Comparison of ENCODE assay signal across 8 mouse cellular contexts in the genomic region with DNA sequence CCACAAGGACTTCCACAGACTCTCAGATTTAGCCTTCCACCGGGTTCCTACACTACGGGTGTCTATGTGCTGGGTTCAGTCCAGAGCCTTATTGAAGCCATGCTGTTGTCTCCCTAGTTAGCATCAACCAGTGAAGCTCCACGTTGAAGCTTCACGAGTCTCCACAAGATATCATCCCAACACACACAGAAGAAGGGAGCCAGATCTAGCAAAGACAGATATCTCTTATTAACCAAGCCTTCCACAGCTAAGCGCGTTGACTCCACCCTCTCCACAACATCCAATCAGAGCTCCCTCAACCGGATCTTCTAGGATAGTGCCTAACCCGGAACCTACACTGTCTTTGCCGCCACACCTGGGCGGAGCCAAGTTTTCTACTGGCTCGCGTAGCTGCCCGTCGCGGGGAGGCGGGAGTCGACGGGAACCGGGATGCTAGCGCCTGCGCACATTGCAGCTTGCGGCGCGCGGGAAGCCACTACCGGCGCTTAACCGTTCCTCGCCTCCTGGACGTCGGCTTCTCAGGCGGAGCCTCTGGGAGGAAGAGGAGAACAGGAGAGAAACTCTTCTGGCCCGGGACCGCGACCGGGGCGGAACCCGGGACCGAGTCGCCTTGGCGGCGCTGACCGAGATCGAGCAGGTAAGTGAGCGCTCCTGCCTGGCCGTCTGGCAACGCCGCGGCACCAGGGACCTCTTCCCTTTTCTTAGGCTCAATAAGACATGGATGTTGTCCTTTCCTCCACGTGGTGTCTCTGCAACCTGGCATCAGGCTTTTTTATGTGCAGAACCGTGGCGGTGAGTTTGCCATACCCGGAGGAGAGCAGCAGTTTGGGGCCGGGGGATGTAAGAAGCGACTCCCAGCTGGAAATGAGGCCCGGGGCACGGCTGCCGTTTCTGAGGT. TPM values are rescaled to one million over a fixed set of nuclear protein-coding genes. Genes with fewer than 3 reads are reported as not detected.
A peak's percentile ranks its signal among the peaks of the same experiment; 100 is the strongest.
DNase-seq lines count a peak whose midpoint lies in the region; ATAC-seq and TF ChIP-seq lines count a peak whose summit lies in the region.

TSS of gene Nxt1 (plus strand) at position 403 of the 898 bp plus-strand sequence.

- peak; percentile 100 for ATAC-seq in forebrain, embryonic 12.5 days (ENCODE audit: low FRiP score)
- peak; percentile 100 for ATAC-seq in heart, postnatal 0 days (ENCODE audit: insufficient read depth, low read depth)
- peak; percentile 99 for ATAC-seq in liver, embryonic 16.5 days (ENCODE audit: low read depth)
- peak; percentile 100 for ATAC-seq in neural tube, embryonic 13.5 days (ENCODE audit: low read depth)

- no peak for TF ChIP-seq EP300 in heart, postnatal 0 days (IDR thresholded peaks at IDR 0.05; ENCODE audit: low read depth)

- H3K27ac ChIP-seq in forebrain, embryonic 12.5 days: peak within 1 kb of the TSS; percentile 76
- H3K27ac ChIP-seq in heart, postnatal 0 days (ENCODE audit: low read depth): peak within 1 kb of the TSS; percentile 68
- H3K27ac ChIP-seq in liver, embryonic 16.5 days (ENCODE audit: low read length): peak within 1 kb of the TSS; percentile 87
- peak within 1 kb of the TSS; percentile 82 for H3K27ac ChIP-seq in neural tube, embryonic 13.5 days (replicated peaks)
- peak within 1 kb of the TSS; percentile 99 for H3K27ac ChIP-seq in testis, adult 2 months (ENCODE audit: control insufficient read depth, insufficient read depth, low read depth, low read length)

- TF ChIP-seq POLR2A in testis, adult 2 months (IDR thresholded peaks at IDR 0.05; ENCODE audit: control insufficient read depth, low read depth, low read length): peak; percentile 88

- WGBS in forebrain, embryonic 12.5 days: 1% methylated on average over 58 of the region's 58 CpGs
- 1% methylated on average over 58 of the region's 58 CpGs for WGBS in heart, postnatal 0 days
- under 1% methylated on average over 58 of the region's 58 CpGs for WGBS in liver, embryonic 16.5 days (ENCODE audit: insufficient replicate concordance)
- 1% methylated on average over 58 of the region's 58 CpGs for WGBS in neural tube, embryonic 13.5 days

- peak; percentile 98 for DNase-seq in c-Kit-positive CD71-positive TER-119-positive erythroid progenitor cells, embryonic 14.5 days (ENCODE audit: low spot score)
- peak; percentile 98 for DNase-seq in heart, postnatal 0 days (ENCODE audit: low spot score)
- DNase-seq in kidney, postnatal 4 days: peak; percentile 99 to 100

- peaks cover 52% of the 10 kb centered on the region for H3K4me1 ChIP-seq in E14TG2a.4 (replicated peaks; ENCODE audit: low read depth, low read length)
- peaks cover 27% of the 10 kb centered on the region for H3K4me1 ChIP-seq in forebrain, embryonic 12.5 days
- peaks cover 16% of the 10 kb centered on the region for H3K4me1 ChIP-seq in heart, postnatal 0 days (ENCODE audit: control insufficient read depth, insufficient read depth)
- H3K4me1 ChIP-seq in liver, embryonic 16.5 days (ENCODE audit: control insufficient read depth, low read depth, low read length): peaks cover 20% of the 10 kb centered on the region
- H3K4me1 ChIP-seq in neural tube, embryonic 13.5 days (replicated peaks): peaks cover 27% of the 10 kb centered on the region
- no peaks in the 10 kb centered on the region; the same call in 1 of the 2 replicates for H3K4me1 ChIP-seq in testis, adult 2 months (ENCODE audit: control insufficient read depth, insufficient read depth, low read length)

- TF ChIP-seq CTCF in E14TG2a.4 (conservative IDR thresholded peaks at IDR 0.05; ENCODE audit: low read length): no peak
- no peak for TF ChIP-seq CTCF in heart, postnatal 0 days (IDR thresholded peaks at IDR 0.05; ENCODE audit: low read depth)
- TF ChIP-seq CTCF in testis, adult 2 months (IDR thresholded peaks at IDR 0.05; ENCODE audit: control insufficient read depth, insufficient read depth, insufficient replicate concordance, low read depth, low read length): no peak

- 0 out of 2 replicates have a peak, but pooled peaks cover 3% of the 10 kb centered on the region for H3K27me3 ChIP-seq in E14TG2a.4 (ENCODE audit: insufficient read depth, low read length)
- H3K27me3 ChIP-seq in forebrain, embryonic 12.5 days: no peaks in the 10 kb centered on the region
- H3K27me3 ChIP-seq in heart, postnatal 0 days (ENCODE audit: control insufficient read depth, insufficient read depth, low read length): no peaks in the 10 kb centered on the region
- H3K27me3 ChIP-seq in liver, embryonic 16.5 days (ENCODE audit: control insufficient read depth, insufficient read depth, low read depth, low read length): no peaks in the 10 kb centered on the region
- no peaks in the 10 kb centered on the region for H3K27me3 ChIP-seq in neural tube, embryonic 13.5 days
- H3K27me3 ChIP-seq in testis, adult 2 months (ENCODE audit: control insufficient read depth, insufficient read depth, low read length): no peaks in the 10 kb centered on the region

- H3K9ac ChIP-seq in forebrain, embryonic 12.5 days: peak within 1 kb of the TSS; percentile 87
- H3K9ac ChIP-seq in heart, postnatal 0 days (replicated peaks; ENCODE audit: low read depth, low read length): peak within 1 kb of the TSS; percentile 75
- H3K9ac ChIP-seq in liver, embryonic 16.5 days (ENCODE audit: low read depth, low read length): peak within 1 kb of the TSS; percentile 81
- peak within 1 kb of the TSS; percentile 83 for H3K9ac ChIP-seq in neural tube, embryonic 13.5 days

- H3K4me3 ChIP-seq in E14TG2a.4 (replicated peaks; ENCODE audit: low read length): peak within 1 kb of the TSS; percentile 96
- H3K4me3 ChIP-seq in forebrain, embryonic 12.5 days (replicated peaks): peak within 1 kb of the TSS; percentile 75
- H3K4me3 ChIP-seq in heart, postnatal 0 days (ENCODE audit: low read depth, low read length): peak within 1 kb of the TSS; percentile 82
- peak within 1 kb of the TSS; percentile 82 for H3K4me3 ChIP-seq in liver, embryonic 16.5 days (ENCODE audit: low read depth, low read length)
- peak within 1 kb of the TSS; percentile 81 for H3K4me3 ChIP-seq in neural tube, embryonic 13.5 days
- peak within 1 kb of the TSS; percentile 98 for H3K4me3 ChIP-seq in testis, adult 2 months (ENCODE audit: control insufficient read depth, low read depth, low read length)

- peaks cover 34% of the 10 kb centered on the region for H3K36me3 ChIP-seq in E14TG2a.4 (ENCODE audit: insufficient read depth, low read length)
- H3K36me3 ChIP-seq in forebrain, embryonic 12.5 days (replicated peaks): peaks cover 27% of the 10 kb centered on the region
- peaks cover 18% of the 10 kb centered on the region for H3K36me3 ChIP-seq in heart, postnatal 0 days (replicated peaks; ENCODE audit: control insufficient read depth, insufficient read depth, low read length)
- H3K36me3 ChIP-seq in liver, embryonic 16.5 days (ENCODE audit: control insufficient read depth, insufficient read depth): peaks cover 19% of the 10 kb centered on the region; the same call in 1 of the 2 replicates
- H3K36me3 ChIP-seq in neural tube, embryonic 13.5 days: peaks cover 24% of the 10 kb centered on the region
- H3K36me3 ChIP-seq in testis, adult 2 months (ENCODE audit: control insufficient read depth, insufficient read depth, low read length): no peaks in the 10 kb centered on the region

- H3K9me3 ChIP-seq in E14TG2a.4 (ENCODE audit: low read length): no peaks in the 10 kb centered on the region
- H3K9me3 ChIP-seq in forebrain, embryonic 12.5 days: no peaks in the 10 kb centered on the region
- H3K9me3 ChIP-seq in heart, postnatal 0 days (replicated peaks; ENCODE audit: control insufficient read depth, low read length): no peaks in the 10 kb centered on the region
- H3K9me3 ChIP-seq in liver, embryonic 16.5 days (replicated peaks; ENCODE audit: control insufficient read depth, low read length): no peaks in the 10 kb centered on the region
- H3K9me3 ChIP-seq in neural tube, embryonic 13.5 days: no peaks in the 10 kb centered on the region

- peak within 1 kb of the TSS; percentile 80 for H3K4me2 ChIP-seq in forebrain, embryonic 12.5 days
- H3K4me2 ChIP-seq in heart, postnatal 0 days (ENCODE audit: low read depth, low read length): peak within 1 kb of the TSS; percentile 89
- peak within 1 kb of the TSS; percentile 77 for H3K4me2 ChIP-seq in liver, embryonic 16.5 days (ENCODE audit: low read depth, low read length)
- H3K4me2 ChIP-seq in neural tube, embryonic 13.5 days: peak within 1 kb of the TSS; percentile 75

RNA-seq across cellular contexts. Expression of gene Nxt1, which starts in this region (rescaled TPM):
- 109 and 114 TPM in 2 replicates for polyA plus RNA-seq in forebrain, embryonic 12.5 days (2016; fragmentation: Nextera tagmentation; extraction: Ambion mirVana)
- 37.7 and 38.9 TPM in 2 replicates for total RNA-seq in heart, postnatal 0 days (2014; rRNA removed; ENCODE audit: low replicate concordance)
- 28.6 and 32.0 TPM in 2 replicates for polyA plus RNA-seq in heart, postnatal 0 days (2015; fragmentation: Nextera tagmentation; extraction: Ambion mirVana)
- 41.4 and 45.1 TPM in 2 replicates for polyA plus RNA-seq in liver, embryonic 16.5 days (2015; fragmentation: Nextera tagmentation; extraction: Ambion mirVana)
- polyA plus RNA-seq in neural tube, embryonic 13.5 days (2015; fragmentation: Nextera tagmentation; extraction: Ambion mirVana): 49.2 and 56.4 TPM in 2 replicates
- polyA plus RNA-seq in testis, adult 2 months (2012; rRNA removed): 151 and 160 TPM in 2 replicates

Comparison
In these comparisons a context has a peak if more than half of its experiments do, and no peak if none do; other contexts are left out.
1. Peak in every context shown above with its lines: DNase-seq, ATAC-seq, H3K4me3 ChIP-seq and H3K27ac ChIP-seq.